Mouse (Mus musculus) urinary bladder, postnatal 4 days (tissue): ENCODE data around the gene Crtac1.

Experiments
- DNase-seq, 2 experiments: peaks; one replicate each; pipeline ENCODE4 v3.0.0; 2021 to 2022; ENCODE audit warnings: low spot score in 2 of 2

The Crtac1 gene

GRCm38 (mm10) chr19:42237602-42238340 lies 193.8 kb downstream of the Crtac1 start:
- no peak for DNase-seq
